Mouse (Mus musculus) retina, postnatal 7 days (tissue): ENCODE measurements around the gene Drg2.
A peak's percentile ranks its signal among the peaks of the same experiment; 100 is the strongest.
"Not testable (repeated sequence)": the region's sequence is repeated elsewhere in the genome, so short reads cannot be mapped to it uniquely, and the experiment has no call there.

Experiments
- DNase-seq: peaks from one replicate; pipeline ENCODE4 v3.0.0-alpha.2; 2012; ENCODE audit warnings: low read depth, low spot score

The Drg2 gene

DNA sequence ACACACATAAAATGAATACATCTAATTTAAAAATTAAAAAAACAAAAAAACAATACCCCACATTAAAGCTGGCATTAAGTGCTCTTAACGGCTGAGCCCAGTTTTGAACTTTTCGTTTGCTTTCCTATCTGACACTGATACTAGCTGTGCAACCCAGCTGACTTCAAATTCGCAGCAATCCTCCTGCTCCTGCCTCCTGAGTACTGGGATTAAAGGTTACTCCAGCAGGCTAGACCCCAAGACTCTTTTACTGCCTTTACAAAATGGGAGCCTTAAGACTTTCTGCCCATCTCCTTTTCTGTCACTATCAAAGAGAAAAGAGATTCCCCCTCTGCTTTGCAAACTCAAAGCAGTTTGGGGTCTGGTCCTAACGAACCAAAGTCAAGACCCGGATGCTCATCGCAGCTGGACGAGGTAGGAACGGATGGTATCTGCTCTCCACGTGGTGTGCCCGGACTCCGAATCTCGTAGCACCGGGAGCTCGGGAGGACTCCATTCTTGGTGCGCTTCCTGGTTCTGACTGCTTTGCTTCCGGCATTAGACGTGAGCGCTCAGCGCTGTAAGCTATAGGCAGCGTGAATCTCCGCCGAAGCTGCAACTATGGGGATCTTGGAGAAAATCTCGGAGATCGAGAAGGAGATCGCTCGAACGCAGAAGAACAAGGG, at the start of gene Drg2:
Gene Drg2, plus strand, starts transcription at position 512 of the 665 bp plus-strand sequence.
- peak; percentile 89 for DNase-seq

DNA sequence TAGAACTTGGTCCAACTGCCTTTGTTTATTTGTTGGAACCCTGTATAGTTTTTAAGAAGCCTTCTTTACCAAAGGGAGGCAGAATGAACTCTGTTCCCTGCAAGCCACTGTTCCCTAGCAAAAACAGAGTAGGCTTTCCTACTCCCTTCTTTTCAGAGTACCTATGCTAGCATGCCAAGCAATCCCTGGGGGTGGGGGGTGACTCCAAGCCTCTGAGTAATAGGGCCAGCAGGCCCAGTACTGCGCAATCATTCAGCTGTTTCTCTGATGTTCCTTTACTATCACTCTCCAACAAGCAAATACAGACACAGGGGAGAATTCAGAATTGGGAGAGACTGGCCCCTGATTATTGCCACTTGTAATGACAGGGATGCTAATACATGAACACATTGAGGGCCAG, 47.8 kb upstream of the Drg2 start:
- DNase-seq: no peak

DNA sequence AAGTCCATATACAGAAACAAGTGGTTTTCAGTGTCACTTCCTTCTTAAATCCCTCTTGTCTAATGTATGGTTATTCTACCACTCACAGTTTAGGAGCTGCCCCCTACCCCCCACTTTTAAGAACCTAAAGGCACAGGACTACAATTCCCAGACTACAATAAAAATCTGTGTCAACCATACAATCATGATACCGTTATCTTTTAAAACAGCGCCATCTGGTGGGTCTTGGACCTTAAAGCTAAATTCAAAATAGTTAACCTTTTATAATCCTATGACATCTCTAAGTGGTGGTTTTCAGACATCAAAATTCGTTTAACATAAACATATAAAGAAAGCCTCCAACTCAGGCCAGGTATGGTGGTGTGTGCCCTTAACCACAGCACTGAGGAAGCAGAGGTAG, 42.2 kb upstream of the Drg2 start:
- peak; percentile 61 for DNase-seq

DNA sequence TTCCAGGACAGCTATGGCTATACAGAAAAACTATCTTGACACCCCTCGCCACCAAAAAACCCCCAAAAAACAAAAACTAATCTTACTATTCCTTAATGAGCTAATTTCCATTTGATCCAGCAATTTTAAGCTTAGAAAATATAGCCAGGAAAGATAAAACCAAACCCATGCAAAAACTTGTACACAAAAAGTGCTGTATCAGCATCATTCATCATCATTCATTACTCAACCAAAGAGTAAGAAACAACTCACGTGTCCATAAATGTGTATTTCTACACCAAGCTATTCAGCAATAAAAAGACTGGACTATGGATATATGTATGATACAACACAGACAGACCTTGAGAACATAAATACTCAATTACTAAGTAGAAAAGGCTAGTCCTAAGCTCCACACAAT, 41.5 kb upstream of the Drg2 start:
- DNase-seq: no peak

DNA sequence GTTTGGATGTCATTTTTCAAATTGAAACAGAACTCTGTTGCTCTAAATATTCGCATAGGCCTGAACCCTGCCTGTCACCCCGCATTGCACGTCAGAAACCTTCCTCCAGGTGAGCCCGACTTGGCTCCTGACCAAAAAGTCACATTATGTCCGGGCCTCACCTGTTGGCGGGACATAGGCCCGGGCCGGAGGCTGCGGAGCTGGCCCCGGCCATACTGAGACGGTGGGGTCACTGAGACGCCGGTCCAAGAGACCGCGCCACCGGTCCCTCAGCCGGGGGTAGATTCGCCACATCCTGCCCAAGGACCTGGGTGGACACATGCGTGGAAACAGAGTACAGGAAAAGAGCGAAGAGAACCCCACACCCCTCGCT, 37.8 kb upstream of the Drg2 start:
- no peak for DNase-seq

DNA sequence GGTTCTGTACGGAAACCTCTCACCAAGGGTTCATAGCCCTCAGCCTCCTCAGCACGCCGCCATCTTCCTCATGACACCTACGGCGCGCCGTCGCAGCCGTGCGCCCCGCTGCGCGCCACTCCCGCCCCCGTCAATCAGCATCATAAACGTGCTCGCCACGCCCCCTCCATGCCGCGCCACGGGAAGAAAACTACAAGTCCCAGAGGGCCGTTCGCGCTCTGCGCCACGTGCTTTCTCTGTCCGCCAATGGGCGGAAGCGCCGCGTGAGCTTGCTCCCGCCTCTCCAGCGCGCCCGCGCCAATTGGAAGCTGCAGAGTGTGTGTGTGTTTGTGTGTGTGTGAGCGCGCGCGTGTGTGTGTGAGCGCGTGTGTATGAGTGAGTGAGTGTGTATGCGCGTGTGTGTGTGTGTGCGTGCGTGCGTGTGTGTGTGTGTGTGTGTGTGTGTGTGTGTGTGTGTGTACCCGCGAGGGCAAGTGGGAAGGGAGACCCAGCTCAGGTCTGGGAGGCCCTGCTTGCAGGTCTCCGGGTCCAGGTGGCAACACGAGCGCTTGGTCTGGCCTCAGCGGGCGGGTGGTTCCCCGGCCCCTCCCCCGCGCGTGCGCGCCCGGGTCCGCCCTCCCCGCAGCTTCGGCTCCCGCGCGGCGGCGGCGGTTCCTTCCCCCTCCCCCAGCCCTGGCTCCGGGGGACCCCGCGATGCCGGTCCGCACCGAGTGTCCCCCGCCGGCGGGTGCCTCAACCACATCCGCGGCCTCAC, 37.3 kb upstream of the Drg2 start, which contains the start of gene Gid4:
Gene Gid4, plus strand, starts transcription at position 183 of the 754 bp plus-strand sequence.
- peak; percentile 99 for DNase-seq

DNA sequence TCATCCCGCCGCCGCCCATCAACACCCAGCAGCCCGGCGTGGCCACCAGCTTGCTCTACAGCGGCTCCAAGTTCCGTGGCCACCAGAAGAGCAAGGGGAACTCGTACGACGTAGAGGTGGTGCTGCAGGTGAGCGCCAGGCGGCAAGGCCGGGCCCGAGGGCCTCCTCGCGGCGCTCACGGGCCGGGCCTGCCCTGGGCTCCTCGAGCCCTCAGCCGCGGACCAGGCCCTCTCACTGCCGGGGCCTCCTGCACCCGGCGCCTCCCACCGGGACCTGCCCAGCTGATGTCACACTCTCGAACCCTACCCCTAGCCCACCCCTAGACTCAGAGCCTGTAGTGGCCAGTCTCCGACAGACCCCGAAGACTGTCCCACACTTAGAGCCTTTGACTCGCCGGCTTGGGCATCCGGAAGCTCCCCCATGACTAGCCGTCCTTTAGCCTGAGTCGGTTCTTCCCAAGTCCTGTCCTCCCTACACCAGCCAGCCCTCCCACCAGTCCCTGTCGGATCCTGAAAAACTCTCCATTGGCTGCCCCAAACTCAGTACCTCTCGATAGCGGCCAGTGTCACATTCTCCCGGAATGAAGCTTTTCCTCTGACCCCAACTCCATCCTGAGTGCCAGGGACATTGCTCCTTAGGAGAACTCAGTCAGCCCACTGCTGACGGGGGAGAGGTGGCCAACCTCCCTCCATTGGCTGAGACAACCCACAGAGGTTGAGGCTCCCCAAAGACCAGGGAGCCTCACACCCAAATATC, 36.5 kb upstream of the Drg2 start, which contains the start of gene Atpaf2:
Gene Atpaf2, minus strand, starts transcription at position 741 of the 756 bp plus-strand sequence.
- no peak for DNase-seq

DNA sequence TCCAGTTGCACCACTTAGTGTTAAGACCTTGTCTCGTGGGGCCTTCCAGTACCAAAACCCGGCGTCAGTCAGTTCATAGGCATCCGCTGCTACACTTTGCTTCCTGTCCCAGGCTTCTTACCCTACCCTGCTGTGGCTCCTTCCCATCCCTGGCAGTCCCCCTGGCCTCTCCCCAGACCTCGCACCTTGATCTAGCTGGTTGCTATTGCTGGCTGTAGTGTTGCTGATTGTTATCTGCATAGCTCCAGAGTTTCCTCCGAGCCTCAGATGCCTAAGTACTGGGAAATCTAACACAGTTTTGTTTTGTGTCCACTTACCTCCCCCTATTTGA, 36.0 kb upstream of the Drg2 start:
- no peak for DNase-seq

DNA sequence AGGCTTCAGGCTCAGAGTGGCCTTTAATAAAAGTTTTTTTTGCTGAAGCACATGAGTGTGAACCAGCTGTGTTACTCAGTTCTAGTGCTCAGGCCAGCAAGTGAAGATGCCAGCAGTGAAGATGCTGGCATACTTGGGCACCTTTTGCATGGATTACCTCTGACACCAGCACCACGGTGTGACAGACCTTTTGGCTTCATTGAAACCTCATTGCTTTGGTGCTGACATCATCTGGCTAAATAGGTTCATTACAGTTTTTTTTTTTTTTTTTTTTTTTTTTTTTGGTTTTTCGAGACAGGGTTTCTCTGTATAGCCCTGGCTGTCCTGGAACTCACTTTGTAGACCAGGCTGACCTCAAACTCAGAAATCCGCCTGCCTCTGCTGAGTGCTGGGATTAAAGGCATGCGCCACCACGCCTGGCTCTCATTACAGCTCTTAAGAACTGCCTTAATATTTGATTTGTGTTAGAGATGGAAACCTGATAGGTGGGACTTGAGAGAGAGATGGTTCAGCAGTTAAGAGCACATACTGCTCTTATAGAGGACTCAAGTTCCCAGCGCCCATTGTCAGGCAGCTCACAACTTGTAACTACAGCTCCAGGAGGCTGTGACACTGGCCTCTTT, 32.2 kb upstream of the Drg2 start:
- DNase-seq: no peak

DNA sequence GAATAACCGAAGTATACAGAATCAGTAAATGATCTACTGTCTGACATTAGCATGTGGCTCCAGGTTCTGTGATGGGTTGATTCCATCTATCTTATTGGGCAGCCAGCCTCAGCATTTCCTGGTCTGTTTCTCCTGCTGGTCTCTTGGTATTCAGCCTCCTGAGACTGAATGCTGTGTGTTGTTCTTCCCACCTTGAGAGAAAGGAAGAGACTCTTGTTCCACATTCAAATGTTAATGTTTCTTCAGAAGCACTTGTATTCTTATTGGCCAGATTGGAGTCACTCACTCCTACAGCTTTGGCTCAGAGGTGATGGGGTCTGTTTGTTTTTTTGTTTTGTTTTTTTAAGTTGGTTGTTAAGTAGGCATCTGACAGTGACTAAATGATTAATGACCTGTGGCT, 31.4 kb upstream of the Drg2 start:
- DNase-seq: no peak

DNA sequence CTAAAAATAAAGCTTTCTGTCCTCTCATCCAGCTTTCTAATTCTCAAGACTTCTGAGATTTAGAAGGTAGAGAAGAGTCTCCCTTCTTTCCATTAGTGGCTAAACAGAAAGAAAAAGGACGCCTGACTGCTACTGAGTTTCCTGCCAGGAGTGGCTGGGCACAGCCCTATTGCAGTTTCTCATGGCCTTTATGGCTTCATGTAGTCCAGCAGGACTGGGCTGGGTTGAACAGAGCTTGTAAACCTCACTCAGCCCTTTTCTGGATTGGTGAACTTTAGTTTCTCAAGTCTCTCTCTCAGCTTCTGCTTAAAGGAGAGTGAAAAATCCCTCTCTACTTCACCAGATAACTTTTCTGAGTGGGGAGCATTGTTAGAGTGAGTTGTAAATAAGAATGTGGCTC, 28.0 kb upstream of the Drg2 start:
- DNase-seq: no peak

DNA sequence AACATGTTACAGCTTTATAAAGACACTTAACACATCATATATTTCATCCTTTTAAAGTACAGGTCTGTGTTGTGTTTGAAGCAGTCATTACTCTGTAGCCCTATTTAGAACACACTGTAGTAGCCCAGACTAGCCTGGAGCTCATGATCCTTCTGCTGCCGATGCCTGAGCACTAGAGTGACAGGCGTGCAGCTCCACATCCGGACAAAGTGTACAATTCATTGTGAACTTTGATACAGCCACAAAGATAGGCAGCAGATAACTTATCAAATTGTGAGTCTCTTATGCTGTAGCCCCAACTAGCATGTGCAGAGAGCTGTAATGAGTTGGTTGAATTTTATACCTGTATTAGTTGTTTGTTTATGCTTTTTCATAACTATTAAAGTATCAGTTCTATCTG, 26.8 kb upstream of the Drg2 start:
- no peak for DNase-seq

DNA sequence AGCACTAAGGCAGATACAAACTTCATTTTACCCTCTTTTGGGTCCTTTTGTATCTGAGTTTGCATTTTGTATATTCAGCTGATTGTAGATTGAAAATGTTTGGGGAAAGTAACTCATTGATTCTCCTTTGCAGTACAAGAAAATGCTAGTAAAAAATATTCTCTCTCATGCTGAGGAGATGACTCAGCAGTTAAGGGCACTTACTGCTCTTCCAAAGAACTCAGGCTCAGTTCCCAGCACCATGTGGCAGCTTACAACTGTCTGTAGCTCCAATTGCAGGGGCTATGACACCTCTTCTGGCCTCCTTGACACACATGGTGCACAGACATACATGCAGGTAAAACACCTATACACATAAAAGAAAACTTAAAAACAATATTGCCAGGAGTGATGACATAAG, 20.9 kb upstream of the Drg2 start:
- no peak for DNase-seq

DNA sequence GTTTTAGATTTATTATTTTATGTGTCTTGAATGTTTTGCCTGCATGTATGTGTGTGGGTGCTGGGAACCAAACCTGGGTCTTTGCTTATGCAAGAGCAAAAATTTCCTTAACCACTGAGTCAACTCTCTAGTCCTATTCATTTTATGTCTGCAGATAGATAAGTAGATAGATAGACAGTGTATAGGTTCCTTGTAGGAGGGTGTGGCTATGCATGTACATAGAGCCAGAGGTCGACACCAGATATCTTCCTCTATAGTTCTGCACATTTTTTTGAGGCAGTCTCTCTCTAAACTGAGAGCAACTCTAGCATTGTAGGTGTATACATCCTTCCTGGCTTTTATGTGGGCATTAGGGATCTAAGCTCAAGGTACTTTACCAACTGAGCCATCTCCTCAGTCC, 19.3 kb upstream of the Drg2 start:
- DNase-seq: no peak

DNA sequence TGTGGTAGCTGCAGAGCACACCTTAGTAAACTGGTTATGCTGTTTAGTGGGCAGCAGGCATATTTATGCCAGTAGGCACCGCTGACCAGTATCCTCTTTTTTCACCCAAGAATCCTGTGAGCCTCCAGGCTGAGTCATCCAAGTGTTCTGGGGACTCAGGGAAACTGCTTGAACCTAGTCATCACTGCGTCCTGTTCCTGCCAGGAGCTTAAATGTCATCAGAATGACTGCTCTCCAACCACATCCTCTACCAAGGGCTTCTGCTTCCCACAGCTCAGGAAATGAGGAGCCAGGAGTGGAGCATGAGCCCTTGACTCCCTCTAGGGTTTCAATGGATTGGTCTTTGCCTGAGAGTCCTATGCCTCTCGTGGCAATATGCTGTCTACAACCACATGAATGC, 17.8 kb upstream of the Drg2 start:
- DNase-seq: no peak

DNA sequence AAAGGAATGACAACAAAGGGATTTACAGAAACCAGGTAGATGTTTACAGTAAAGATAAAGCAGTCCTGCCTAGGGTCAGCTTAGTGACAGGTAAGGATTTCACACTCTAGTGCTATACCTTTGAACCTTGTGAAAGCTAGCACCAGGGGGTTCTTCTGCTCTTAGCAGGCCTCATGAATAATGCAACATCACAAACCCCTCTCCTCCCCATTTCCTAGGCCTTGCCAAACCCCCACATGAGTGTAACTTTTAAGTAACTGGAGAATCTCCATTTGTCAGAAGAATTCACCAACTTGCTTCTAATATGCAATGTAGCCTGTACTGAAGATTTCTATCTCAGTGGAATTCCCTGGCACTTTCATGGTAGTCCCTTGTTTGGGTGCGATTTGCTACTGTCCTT, 14.8 kb upstream of the Drg2 start:
- DNase-seq: not testable (repeated sequence)

DNA sequence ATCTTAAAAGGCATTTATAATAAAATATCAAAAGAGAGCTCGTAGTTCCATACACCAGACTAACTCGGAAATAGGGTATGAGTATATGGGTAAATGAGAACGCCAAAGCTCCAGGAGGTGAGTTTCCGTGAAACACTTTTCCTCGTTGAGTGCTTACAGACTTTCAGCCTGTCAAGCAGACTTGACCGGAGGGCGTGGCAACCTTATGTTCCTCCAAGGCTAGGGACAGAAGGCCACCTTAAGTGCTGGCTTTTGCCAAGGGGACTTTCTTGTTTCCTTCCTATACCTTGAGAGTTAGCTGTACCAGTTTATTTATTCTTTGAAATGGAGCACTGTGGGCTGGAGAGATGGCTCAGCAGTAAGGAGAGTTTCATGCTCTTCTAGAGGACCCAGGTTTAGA, 14.2 kb upstream of the Drg2 start:
- DNase-seq: no peak

DNA sequence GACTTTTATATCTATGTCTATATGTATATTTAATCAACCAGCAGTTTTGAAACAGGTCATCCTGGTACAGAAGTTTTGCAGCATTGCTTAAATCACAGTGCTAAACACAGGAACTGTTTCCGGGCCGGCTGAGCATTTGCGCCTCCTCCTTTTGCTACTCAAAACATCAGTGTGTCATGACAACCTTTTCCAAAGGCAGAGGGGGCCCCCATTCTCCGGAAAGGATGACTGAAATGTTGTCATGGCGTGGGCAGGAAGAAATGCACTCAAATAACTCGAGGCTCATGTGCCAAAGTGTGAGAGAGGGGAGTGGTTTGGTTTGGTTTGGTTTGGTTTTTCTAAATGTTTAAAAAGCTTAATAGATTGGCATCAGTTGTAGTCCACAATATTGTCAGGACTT, 11.5 kb upstream of the Drg2 start:
- no peak for DNase-seq

DNA sequence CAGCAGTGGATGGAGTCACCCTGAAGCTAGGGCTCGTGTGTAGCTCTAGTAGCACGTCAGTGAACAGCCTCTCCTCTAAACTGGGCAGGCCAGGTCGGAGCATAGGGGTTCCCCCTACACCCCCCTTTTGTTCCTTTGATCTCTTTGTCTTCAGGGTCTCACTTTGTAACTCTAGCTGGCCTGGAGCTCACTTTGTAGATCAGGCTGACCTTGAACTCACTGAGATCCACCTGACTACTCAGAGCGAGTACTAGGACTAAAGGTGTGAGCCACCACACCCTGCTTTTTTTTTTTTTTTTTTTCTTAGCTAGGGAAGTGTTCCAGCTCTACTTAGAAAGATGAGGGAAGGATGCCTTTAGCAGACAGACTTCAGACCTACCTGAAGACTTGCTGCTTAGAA, 10.4 kb upstream of the Drg2 start:
- no peak for DNase-seq

DNA sequence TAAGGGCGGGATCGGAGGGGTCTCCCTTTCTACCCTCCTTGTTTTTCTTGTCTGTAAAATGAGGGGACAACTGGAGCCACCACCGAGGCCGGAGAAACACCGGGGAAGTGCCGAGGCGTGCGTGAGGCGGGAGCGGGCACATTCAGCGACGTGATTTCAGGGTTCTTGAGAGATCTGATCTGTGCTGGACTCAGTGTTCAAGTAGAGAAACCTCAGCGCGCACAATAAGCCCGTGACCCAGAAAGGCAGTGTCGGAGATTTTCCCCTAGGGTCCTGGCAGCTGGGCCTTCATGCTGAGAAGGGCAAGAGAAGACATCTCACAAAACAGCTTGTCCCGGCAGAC, 325 bp downstream of the Drg2 start:
- DNase-seq: peak; percentile 5

DNA sequence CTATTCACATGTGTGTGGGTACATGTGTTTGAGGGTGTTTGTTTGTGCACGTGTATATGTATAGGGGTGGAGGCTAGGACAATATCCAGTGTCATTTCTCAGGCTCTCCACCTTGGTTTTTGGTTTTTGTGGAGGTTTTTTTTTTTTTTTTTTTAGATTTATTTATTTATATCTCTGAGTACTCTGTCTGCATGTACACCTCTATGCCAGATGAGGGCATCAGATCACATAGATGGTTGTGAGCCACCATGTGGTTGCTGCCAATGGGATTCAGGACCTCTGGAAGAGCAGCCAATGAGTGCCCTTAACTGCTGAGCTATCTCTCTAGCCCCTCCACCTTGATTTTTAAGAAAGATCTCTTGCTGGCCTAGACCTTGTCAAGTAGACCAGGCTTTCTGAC, 3.6 kb downstream of the Drg2 start:
- no peak for DNase-seq

DNA sequence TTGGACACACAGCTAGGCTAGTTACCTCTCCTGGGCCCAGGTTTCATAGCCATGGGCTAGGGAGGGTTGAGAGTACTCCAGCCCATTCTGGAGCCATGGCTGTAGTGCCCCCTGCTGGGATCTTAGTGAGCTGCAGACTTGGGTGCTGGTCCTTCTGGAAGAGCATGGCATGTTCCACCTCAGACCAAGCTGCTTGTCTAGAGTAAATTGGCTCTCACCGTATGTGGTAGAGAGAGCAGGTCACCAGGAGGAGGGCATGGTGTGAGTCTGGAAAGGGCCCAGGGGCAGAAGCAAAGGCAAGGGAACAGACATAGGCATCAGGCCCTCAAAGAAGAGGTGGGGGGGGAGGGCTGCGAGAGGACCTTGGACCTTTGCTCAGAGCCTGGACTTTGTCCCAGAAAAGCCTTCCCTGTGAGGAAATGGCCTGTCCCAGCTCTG, 11.6 kb downstream of the Drg2 start:
- peak; percentile 25 for DNase-seq
